Mouse (Mus musculus): ENCODE results near the gene Pkd1l3. TPM values are rescaled to one million over a fixed set of nuclear protein-coding genes. Genes with fewer than 3 reads are reported as not detected.

The Pkd1l3 gene
- polyA plus RNA-seq (2012; fragmentation: generic; extraction: Trizol): not detected
- long read RNA-seq, experiment 1: 0 reads
- long read RNA-seq, experiment 2: 0 reads

- H3K79me3 ChIP-seq (ENCODE audit: low read depth): no peaks in the 10 kb centered on the region
- no peak within 1 kb of the TSS for H3K4me3 ChIP-seq (ENCODE audit: insufficient read depth, poor library complexity, severe bottlenecking)
- no peaks in the 10 kb centered on the region for H3K79me2 ChIP-seq (ENCODE audit: control insufficient read depth, insufficient read depth)
- H3K27me3 ChIP-seq (ENCODE audit: control insufficient read depth, insufficient read depth, insufficient read length): peaks cover 7% of the 10 kb centered on the region
- no peak within 1 kb of the TSS for H3ac ChIP-seq (ENCODE audit: control insufficient read depth, insufficient read length, low read depth)
- no peaks in the 10 kb centered on the region for H3K36me3 ChIP-seq (ENCODE audit: control insufficient read depth, insufficient read depth)
- TF ChIP-seq FOSL1 (IDR thresholded peaks at IDR 0.05; ENCODE audit: insufficient read depth, low read length, poor library complexity, severe bottlenecking): no peak
- TF ChIP-seq MYOG (IDR thresholded peaks at IDR 0.05; ENCODE audit: control insufficient read depth, extremely low read depth, insufficient read length): no peak
Measured at GRCm38 (mm10) chr8:109614243-109615210, at the start of gene Pkd1l3. Pkd1l3 (plus strand) TSS chr8:109614517.

GRCm38 (mm10) chr8:109564766-109565165 is 49.6 kb upstream of the Pkd1l3 start:
- H3K27me3 ChIP-seq (ENCODE audit: control insufficient read depth, insufficient read depth, insufficient read length): no peaks in the 10 kb centered on the region
- H3K36me3 ChIP-seq (ENCODE audit: control insufficient read depth, insufficient read depth): peaks cover 29% of the 10 kb centered on the region
- peak overlapping the region; percentile 91 for H3K4me3 ChIP-seq (ENCODE audit: insufficient read depth, poor library complexity, severe bottlenecking)
- peak overlapping the region; percentile 93 for H3ac ChIP-seq (ENCODE audit: control insufficient read depth, insufficient read length, low read depth)
- peaks cover 42% of the 10 kb centered on the region for H3K79me2 ChIP-seq (ENCODE audit: control insufficient read depth, insufficient read depth)
- TF ChIP-seq FOSL1 (IDR thresholded peaks at IDR 0.05; ENCODE audit: insufficient read depth, low read length, poor library complexity, severe bottlenecking) (no peak), USF1 (IDR thresholded peaks at IDR 0.05; ENCODE audit: low read depth) (no peak), MAX (IDR thresholded peaks at IDR 0.05) (no peak), CTCF (IDR thresholded peaks at IDR 0.05; ENCODE audit: control insufficient read depth, insufficient read depth, insufficient read length) (no peak), MYOD1 (IDR thresholded peaks at IDR 0.05; ENCODE audit: control insufficient read depth, insufficient read length, low read depth) (no peak), MYOG (IDR thresholded peaks at IDR 0.05; ENCODE audit: control insufficient read depth, extremely low read depth, insufficient read length) (no peak), CEBPB (IDR thresholded peaks at IDR 0.05; ENCODE audit: low read depth) (no peak)
- H3K79me3 ChIP-seq (ENCODE audit: low read depth): peaks cover 25% of the 10 kb centered on the region

- H3K79me3 ChIP-seq (ENCODE audit: low read depth): peaks cover 25% of the 10 kb centered on the region
- H3ac ChIP-seq (ENCODE audit: control insufficient read depth, insufficient read length, low read depth): peak within 1 kb of the TSS; percentile 93
- peak within 1 kb of the TSS; percentile 91 for H3K4me3 ChIP-seq (ENCODE audit: insufficient read depth, poor library complexity, severe bottlenecking)
- H3K36me3 ChIP-seq (ENCODE audit: control insufficient read depth, insufficient read depth): peaks cover 20% of the 10 kb centered on the region
- no peaks in the 10 kb centered on the region for H3K27me3 ChIP-seq (ENCODE audit: control insufficient read depth, insufficient read depth, insufficient read length)
- TF ChIP-seq CTCF (IDR thresholded peaks at IDR 0.05; ENCODE audit: control insufficient read depth, insufficient read depth, insufficient read length): no peak
- TF ChIP-seq USF1 (IDR thresholded peaks at IDR 0.05; ENCODE audit: low read depth): no peak
- TF ChIP-seq FOSL1 (IDR thresholded peaks at IDR 0.05; ENCODE audit: insufficient read depth, low read length, poor library complexity, severe bottlenecking): no peak
- no peak for TF ChIP-seq MYOG (IDR thresholded peaks at IDR 0.05; ENCODE audit: control insufficient read depth, extremely low read depth, insufficient read length)
- TF ChIP-seq MAX (IDR thresholded peaks at IDR 0.05): peak; percentile 90
- no peak for TF ChIP-seq CEBPB (IDR thresholded peaks at IDR 0.05; ENCODE audit: low read depth)
- TF ChIP-seq MYOD1 (IDR thresholded peaks at IDR 0.05; ENCODE audit: control insufficient read depth, insufficient read length, low read depth): no peak
- H3K79me2 ChIP-seq (ENCODE audit: control insufficient read depth, insufficient read depth): peaks cover 42% of the 10 kb centered on the region
Measured at GRCm38 (mm10) chr8:109565498-109566333, 48.6 kb upstream of the Pkd1l3 start, which contains the start of the genes Dhx38 and Txnl4b. Dhx38 (minus strand) TSS chr8:109565861. Txnl4b (plus strand) TSS chr8:109565892.

- no peaks in the 10 kb centered on the region for H3K36me3 ChIP-seq (ENCODE audit: control insufficient read depth, insufficient read depth)
- no peaks in the 10 kb centered on the region for H3K27me3 ChIP-seq (ENCODE audit: control insufficient read depth, insufficient read depth, insufficient read length)
- no peaks in the 10 kb centered on the region for H3K79me3 ChIP-seq (ENCODE audit: low read depth)
- H3K4me3 ChIP-seq (ENCODE audit: insufficient read depth, poor library complexity, severe bottlenecking): no peak overlapping the region
- TF ChIP-seq CTCF (IDR thresholded peaks at IDR 0.05; ENCODE audit: control insufficient read depth, insufficient read depth, insufficient read length) (no peak), CEBPB (IDR thresholded peaks at IDR 0.05; ENCODE audit: low read depth) (no peak)
- peaks cover 8% of the 10 kb centered on the region for H3K79me2 ChIP-seq (ENCODE audit: control insufficient read depth, insufficient read depth)
- H3ac ChIP-seq (ENCODE audit: control insufficient read depth, insufficient read length, low read depth): no peak overlapping the region
Measured at GRCm38 (mm10) chr8:109571139-109571538, 43.2 kb upstream of the Pkd1l3 start.

- Histone ChIP-seq H3K4me3 (ENCODE audit: insufficient read depth, poor library complexity, severe bottlenecking) (no peak overlapping the region), H3K27me3 (ENCODE audit: control insufficient read depth, insufficient read depth, insufficient read length) (peaks cover 3% of the 10 kb centered on the region), H3K79me2 (ENCODE audit: control insufficient read depth, insufficient read depth) (no peaks in the 10 kb centered on the region), H3K79me3 (ENCODE audit: low read depth) (no peaks in the 10 kb centered on the region), H3ac (ENCODE audit: control insufficient read depth, insufficient read length, low read depth) (no peak overlapping the region), H3K36me3 (ENCODE audit: control insufficient read depth, insufficient read depth) (no peaks in the 10 kb centered on the region)
- TF ChIP-seq CEBPB (IDR thresholded peaks at IDR 0.05; ENCODE audit: low read depth) (no peak), USF1 (IDR thresholded peaks at IDR 0.05; ENCODE audit: low read depth) (no peak), CTCF (IDR thresholded peaks at IDR 0.05; ENCODE audit: control insufficient read depth, insufficient read depth, insufficient read length) (no peak), MYOG (IDR thresholded peaks at IDR 0.05; ENCODE audit: control insufficient read depth, extremely low read depth, insufficient read length) (no peak), MYOD1 (IDR thresholded peaks at IDR 0.05; ENCODE audit: control insufficient read depth, insufficient read length, low read depth) (no peak), MAX (IDR thresholded peaks at IDR 0.05) (no peak), FOSL1 (IDR thresholded peaks at IDR 0.05; ENCODE audit: insufficient read depth, low read length, poor library complexity, severe bottlenecking) (no peak)
Measured at GRCm38 (mm10) chr8:109576311-109576710, 38.0 kb upstream of the Pkd1l3 start.

Data from C2C12 (cell line).